Mouse (Mus musculus): Measurements from ENCODE around the gene Zfp704.
A peak's percentile ranks its signal among the peaks of the same experiment; 100 is the strongest.

Gene Zfp704

DNA sequence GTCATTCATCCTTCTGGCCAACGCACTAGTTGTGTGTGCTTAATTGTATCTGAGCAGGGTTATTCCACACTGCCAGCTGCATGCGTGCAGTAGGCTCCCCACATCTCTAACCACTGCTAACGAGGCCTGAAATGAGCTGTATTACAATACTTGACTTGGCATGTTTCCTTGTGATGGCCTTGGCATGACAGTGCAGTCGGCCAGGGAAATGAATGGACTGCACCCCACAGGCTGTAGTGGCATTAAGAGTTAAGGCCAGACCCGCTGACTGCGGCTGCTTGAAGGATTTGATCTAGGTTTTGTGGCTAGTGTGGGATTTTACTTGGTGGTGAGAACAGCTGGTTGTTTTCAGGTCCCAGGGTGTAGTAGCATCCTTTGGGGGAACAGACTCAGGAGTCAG, 185.2 kb downstream of the Zfp704 start:
- DNase-seq (ENCODE audit: low spot score in 2 of 2), result no peak

DNA sequence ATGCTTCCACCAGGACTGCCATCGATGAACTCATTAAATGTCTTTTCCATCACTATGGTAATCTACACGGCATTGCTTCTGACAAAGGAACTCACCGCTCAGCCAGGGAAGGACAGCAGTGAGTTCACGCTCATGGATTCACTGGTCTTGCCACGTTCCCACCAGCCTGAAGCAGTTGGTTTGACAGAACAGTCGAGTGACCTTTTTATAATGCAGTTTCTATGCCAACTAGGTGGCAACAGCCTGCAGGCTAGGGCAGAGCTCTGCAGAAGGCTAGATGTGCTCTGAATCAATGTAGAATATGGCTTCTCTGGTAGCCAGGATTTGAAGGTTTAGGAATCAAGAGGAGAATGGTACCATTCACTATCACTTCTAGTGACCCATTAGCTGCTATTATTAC, 186.2 kb downstream of the Zfp704 start:
- peak in 1 of 2 experiments; percentile 50 for DNase-seq (ENCODE audit: low spot score in 2 of 2)

DNA sequence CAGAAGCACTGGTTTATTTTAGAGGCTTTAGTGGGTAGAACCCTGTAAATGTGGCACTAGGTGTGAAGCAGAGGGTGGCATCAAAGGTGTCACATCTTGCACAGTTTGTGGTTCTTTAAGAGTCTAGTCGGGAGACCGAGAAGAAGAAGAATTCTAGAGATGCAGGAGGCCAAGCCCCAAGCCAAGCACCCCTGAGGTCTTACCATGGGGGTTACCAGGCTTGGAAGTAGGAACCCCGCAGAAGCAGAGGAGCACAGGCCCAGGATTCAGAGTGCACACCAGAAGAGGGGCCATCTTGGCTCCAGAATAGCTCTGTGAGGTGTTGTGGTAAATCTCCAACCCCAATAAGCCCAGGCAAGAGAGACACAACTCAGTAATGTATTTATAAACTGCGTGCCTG, 201.0 kb downstream of the Zfp704 start:
- DNase-seq (ENCODE audit: low spot score in 2 of 2), result no peak

DNA sequence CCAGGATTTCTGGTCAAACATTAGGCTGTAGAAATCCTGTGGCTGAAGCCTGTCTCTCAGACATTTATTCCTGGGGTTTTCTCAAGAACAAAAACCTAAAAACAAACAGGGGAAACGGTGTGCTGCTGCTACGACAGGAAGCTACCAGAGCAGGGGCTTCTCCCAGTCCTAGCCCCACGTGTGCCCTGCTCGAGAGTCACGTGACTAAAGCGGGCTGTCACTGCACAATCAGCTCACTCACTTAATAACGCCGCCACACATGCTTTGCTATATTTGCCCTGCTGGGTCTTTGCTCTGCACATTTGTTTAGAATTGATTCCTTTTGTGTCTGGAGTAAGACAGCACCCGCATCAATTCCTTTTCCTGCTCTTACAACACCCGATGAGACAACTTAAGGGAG, 202.1 kb downstream of the Zfp704 start:
- no peak for DNase-seq (ENCODE audit: low spot score in 2 of 2)

DNA sequence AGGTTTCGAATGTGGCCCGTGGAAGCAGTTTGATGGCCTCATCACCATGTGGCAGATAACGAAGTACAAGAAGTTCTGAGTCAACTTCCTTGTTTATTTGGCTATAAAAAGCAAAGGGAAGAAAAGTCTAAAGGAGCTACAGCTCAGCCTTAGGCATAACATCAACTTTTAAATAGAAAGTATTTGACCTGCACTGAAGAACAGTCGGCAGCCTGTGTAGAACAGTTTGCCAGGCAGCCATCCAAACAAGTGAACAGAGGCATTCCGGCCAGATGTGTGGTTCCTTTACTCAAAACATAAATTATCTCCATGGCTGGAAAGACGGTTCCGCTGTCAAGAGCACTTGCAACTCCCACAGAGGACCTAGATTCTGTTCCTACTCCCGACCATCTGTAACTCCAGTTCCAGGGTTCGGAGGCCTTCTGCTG, 202.8 kb downstream of the Zfp704 start:
- peak in 1 of 2 experiments; percentile 32 for DNase-seq (ENCODE audit: low spot score in 2 of 2)

DNA sequence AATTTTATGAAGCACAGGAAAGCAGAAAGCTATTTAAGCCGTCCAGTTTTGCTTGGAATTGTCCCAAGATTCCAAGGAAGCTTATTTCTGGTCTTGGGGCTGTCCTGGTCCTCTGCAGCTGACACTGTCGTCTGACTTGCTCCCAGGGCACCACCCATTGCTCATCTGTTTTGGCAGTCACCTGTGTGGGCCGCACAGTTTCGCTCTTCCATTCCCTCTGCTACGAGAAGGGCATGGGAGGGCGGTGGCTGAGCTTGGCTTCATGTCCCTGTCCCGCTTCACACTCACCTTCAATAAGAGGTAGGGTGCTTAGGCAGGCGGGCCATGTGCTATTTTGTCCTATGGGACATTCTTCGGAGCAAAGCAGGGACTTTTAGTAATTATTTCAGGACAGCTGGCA, 204.5 kb downstream of the Zfp704 start:
- DNase-seq (ENCODE audit: low spot score in 2 of 2), result no peak

DNA sequence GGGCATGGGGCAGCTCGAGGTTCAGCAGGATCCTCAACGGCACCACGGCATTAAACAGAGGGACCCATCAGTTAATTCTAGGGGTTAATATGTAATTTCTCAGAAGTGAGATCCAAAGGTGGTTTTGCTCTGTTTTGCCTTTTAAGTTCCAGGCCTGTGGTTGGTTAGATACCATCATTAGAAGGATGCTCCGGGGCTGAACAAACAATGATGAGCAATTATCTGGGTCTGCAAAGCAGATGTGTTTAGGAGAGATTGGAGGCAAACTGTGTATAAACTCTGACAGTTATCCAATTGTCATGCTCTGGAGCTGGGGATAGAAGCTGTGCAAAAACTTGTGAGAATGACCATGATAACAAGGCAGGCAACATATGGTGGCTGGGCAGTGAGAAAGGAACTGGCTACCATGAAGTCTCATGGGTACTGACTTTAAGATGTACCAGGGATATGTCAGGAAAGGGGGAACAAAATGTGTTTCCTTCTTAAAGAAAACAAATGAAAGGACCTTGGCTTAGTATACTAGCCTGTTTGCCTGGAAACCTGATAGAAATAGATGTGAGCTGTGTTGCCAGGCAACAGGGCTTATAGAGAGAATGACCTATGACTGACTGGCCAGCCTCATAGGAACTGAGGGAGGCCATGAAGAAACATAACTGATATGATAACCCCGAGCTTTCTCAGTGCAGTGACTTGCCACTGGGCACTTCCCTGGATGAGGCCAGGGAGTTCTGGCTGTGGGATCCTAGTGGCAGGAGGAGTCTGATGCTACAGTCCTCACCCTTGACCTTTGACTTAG, 206.4 kb downstream of the Zfp704 start:
- DNase-seq (ENCODE audit: low spot score in 2 of 2), result no peak

DNA sequence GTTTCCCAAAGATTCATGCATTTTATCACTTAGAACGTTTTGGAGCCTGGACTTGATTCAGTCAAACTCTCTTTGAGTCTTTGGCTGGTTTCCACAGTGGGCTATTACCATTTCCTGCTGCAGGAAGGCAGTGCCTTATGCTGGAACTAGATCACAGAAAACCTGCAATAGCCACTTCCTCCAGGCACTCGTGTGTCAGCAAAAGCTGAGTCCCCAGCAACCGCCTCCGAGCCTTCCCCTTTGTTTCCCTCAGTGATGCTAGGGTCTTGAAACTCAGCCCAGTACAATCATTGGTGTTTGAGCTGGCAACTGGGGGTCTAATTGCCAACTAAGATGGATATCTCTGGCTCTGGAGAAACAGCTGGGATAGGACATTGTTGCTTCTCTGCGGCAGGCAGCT, 207.0 kb downstream of the Zfp704 start:
- DNase-seq (ENCODE audit: low spot score in 2 of 2), result no peak

DNA sequence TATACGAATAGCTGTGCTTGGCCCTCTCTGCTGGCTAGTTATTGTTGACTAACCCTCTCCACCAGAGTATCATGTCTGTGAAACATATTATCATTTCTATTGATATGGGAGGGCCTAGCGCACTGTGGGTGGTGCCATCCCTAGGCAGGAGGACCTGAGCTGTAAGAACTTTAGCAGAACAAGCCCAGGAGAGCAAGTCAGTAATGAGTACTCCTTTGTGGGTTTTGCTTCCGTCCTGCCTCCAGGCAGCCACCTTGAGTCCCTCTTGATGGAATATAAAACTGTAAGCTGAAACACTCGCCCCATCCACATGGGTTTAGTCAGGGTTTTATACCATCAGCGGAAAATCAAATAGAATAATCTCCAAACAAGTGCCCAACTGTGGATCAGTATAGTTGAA, 207.5 kb downstream of the Zfp704 start:
- no peak for DNase-seq (ENCODE audit: low spot score in 2 of 2)

DNA sequence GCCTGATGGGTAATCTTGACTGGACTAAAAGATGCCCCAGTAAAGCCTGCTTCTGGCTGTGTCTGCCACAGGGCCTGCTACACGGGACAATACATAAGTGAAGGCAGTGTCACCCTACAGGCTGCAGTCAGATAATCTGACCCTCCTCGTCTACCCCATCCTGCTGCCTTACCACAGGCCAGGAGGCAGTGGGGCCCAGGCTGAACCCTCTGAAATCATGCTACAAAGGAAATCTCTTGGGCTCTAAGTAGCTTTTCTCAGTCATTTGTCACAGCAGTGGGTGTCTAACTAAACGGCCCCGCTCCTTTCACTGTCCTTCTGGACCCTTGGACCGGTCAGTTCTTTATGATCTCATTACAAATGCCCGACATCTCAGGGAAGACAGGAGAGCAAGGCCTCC, 208.2 kb downstream of the Zfp704 start:
- no peak for DNase-seq (ENCODE audit: low spot score in 2 of 2)

DNA sequence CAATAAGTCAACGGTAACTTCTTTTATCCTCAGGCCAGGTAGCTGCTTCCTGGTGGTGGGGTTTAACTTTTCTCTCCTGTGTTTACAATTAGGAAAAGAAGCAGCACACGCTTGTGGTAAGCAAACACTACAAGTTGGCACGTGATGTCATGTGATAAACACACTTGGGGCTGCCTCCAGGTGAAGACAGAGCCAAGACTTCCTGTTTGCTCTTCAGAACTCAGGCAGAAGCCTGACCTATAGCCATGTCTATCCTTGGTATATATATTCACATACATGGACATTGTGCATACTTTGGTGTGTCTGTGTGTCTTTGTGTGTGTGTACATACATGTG, 209.0 kb downstream of the Zfp704 start:
- no peak for DNase-seq (ENCODE audit: low spot score in 2 of 2)

DNA sequence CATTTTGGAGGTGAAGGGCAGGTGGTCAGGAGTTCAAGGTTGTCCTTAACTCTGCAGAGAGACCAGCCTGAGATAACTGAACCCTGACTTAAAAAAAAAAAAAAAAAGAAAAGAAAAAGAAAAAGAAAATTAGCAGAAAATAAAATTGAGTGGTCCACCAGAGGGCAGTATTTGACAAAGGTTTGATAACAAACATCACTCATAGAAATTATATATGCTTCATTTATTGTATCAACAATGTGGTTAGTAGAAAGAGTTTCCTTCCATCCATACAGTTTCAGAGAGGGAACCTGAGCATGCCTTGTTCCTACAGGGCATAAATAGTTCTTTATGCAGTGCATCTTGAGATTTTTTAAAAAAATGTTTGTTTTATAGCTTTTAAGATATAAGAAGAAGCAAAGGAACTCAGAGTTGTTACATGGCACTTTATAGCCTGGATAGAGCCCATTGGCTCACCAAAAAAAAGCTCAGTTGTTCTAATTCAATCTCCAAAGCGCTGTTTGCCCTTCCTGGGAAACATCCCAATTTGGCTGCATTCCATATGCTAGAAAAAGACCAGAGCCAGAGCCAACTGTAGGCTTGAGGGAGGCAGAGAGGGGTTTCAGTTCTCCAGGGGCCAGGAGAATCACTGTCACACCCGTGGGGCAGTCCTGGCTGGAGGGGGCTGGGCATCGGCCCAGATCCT, 209.5 kb downstream of the Zfp704 start:
- DNase-seq (ENCODE audit: low spot score in 2 of 2), result no peak

DNA sequence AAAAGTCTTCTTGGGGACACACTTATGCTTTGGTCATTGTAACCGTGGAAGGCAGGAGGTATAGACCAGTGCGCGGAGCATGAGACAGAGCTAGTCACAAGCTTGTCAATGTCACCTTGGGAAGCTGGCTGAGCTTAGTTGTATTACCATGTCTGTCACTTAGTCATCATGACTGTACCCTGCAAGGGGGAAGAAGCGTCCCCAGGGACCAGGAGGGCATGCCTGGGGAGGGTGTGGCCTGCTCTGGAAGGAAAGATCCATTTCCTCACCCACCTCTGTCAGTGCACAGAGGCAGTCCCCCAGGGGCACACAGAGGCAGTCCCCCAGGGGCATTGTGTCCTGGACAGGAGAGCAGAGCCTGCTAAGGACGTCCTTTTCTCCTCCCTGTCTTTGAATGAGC, 211.6 kb downstream of the Zfp704 start:
- DNase-seq (ENCODE audit: low spot score in 2 of 2), result no peak
